Mouse (Mus musculus): ENCODE data around the gene Ankrd23.

GRCm38 (mm10) chr1:36546888-36547471, 10.3 kb upstream of the Ankrd23 start, which contains the start of gene Ankrd39:
- TF ChIP-seq CTCF (IDR thresholded peaks at IDR 0.05; ENCODE audit: borderline replicate concordance, insufficient read depth, low read depth, low read length) (peak; percentile 98), POLR2A (IDR thresholded peaks at IDR 0.05; ENCODE audit: borderline replicate concordance, insufficient read depth, low read length) (peak; percentile 88)
